Mouse (Mus musculus): Measurements from ENCODE around the gene Rnase2a. TPM values are rescaled to one million over a fixed set of nuclear protein-coding genes. Genes with fewer than 3 reads are reported as not detected.
"Not testable (repeated sequence)": the region's sequence is repeated elsewhere in the genome, so short reads cannot be mapped to it uniquely, and the experiment has no call there.

Rnase2a gene
- polyA plus RNA-seq (2012; rRNA removed), result not detected in 2 replicates

DNA sequence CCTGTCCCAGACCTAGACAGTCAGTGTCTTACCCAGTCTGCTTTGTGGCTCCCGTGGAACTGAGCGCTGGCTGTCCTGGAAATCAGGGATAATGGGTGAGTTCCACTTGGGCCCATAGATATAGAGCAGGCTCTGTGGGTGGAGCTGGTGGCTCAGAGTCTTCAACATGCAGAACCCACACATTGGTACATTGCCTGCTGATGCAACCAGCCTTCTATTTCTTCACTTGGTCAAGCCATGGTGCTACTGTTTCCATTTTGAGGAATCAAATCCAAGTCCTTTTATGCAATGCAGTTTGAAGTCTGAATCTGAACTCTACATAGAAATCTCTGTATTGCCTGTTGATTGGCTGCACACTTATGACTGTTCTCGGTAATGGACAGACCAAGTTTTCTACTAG, at the start of gene Rnase2a:
Gene Rnase2a, minus strand, starts transcription at position 72 of the 400 bp plus-strand sequence.
- no peak within 1 kb of the TSS for H3K4me3 ChIP-seq (replicated peaks; ENCODE audit: extremely low read depth, low read depth, low read length)
- no peak for DNase-seq
- 92% methylated on average over 3 of the region's 3 CpGs for WGBS
- TF ChIP-seq CTCF (IDR thresholded peaks at IDR 0.05; ENCODE audit: insufficient read depth, low read length) (no peak), POLR2A (IDR thresholded peaks at IDR 0.05; ENCODE audit: borderline replicate concordance, extremely low read depth, low read depth, low read length) (no peak)
- H3K4me1 ChIP-seq (ENCODE audit: control insufficient read depth, insufficient read depth, low read length), result no peaks in the 10 kb centered on the region

DNA sequence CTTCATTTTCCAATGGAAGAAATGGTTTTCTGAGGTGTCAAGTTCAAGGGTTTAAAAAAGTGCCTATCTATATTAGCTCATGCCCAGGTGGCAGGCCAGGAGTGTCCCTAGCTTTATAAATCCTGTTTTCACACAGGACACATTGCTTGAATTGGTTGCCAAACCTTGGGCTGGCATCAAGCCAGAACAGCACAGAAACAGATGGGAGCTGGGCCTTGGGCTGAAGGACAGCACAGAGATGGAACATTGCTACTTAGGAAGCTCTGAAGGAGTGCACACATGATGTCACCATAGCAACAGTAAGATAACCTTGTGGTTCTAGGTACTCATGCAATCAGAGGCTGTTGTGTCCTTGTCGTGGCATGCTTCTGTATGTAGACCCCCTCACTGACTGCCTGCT, 35.6 kb upstream of the Rnase2a start:
- H3K4me3 ChIP-seq (replicated peaks; ENCODE audit: extremely low read depth, low read depth, low read length), result no peak overlapping the region
- no peak for DNase-seq
- TF ChIP-seq POLR2A (IDR thresholded peaks at IDR 0.05; ENCODE audit: borderline replicate concordance, extremely low read depth, low read depth, low read length), result no peak
- no peak for TF ChIP-seq CTCF (IDR thresholded peaks at IDR 0.05; ENCODE audit: insufficient read depth, low read length)
- WGBS, result 62% methylated on average over 1 of the region's 1 CpGs
- no peaks in the 10 kb centered on the region for H3K4me1 ChIP-seq (ENCODE audit: control insufficient read depth, insufficient read depth, low read length)

DNA sequence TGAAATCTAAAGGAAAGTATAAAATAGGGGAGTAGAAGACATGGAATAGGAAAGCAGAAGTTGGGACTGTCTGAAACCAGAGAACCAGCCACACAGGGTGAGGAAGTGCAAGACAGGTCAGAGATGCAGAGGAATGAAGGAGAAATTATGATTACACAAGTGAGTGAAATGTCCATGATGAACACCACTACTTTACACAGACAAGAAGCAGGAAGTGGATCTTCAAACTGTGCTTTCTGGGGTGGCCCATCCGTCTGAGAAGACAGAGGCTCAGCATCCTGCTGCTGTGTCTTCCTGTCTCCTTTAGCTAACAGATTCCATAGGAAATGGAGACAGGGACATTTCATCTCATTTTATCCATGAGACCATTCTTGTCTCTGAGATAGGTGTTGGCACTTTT, 22.6 kb upstream of the Rnase2a start:
- not testable (repeated sequence) for H3K4me1 ChIP-seq (ENCODE audit: control insufficient read depth, insufficient read depth, low read length); DNase-seq; H3K4me3 ChIP-seq (replicated peaks; ENCODE audit: extremely low read depth, low read depth, low read length)
- WGBS, result 23% methylated on average over 1 of the region's 1 CpGs

DNA sequence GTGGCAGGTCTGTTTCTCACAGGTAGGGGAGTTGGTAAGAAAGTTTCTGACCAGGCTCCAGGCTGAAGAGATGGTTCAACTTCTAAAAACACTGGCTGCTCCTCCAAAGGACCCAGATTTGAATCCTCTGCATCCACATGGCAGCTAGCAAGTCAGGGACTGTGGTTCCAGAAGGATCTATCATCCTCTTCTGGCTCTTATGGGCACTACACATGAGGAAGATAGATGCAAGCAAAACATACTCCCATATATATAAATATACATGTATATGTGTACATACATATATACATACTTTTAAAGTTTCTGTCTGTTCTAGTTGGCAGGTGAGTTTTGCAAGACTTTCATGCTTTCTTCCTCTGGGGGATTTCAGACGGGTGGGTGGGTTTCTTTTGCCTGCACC, 12.8 kb upstream of the Rnase2a start:
- Histone ChIP-seq H3K4me1 (ENCODE audit: control insufficient read depth, insufficient read depth, low read length) (no peaks in the 10 kb centered on the region), H3K4me3 (replicated peaks; ENCODE audit: extremely low read depth, low read depth, low read length) (no peak overlapping the region)
- no peak for TF ChIP-seq POLR2A (IDR thresholded peaks at IDR 0.05; ENCODE audit: borderline replicate concordance, extremely low read depth, low read depth, low read length)
- no peak for TF ChIP-seq CTCF (IDR thresholded peaks at IDR 0.05; ENCODE audit: insufficient read depth, low read length)
- 48% methylated on average over 1 of the region's 1 CpGs for WGBS
- no peak for DNase-seq

DNA sequence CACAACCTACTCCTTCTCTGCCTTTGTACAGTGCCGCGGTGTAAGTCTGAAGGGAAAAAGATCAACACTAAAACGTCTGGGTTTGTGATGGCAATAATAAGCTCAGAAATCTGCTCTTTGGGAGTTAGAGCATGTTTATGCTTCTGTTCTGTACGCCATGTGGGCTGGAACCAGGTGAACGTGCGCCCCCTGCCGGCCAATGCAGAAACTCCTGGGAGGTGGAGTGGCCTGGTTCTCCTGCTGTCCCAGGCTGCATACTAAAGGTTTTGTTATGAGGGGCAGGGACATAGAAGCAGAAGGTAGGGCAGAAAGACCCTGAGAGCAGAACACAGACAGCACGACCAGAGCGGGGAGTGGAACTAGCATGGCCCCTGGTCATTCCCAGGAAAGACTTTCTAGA, 10.2 kb upstream of the Rnase2a start:
- DNase-seq, result peak; percentile 63
- Histone ChIP-seq H3K4me3 (replicated peaks; ENCODE audit: extremely low read depth, low read depth, low read length) (no peak overlapping the region), H3K4me1 (ENCODE audit: control insufficient read depth, insufficient read depth, low read length) (no peaks in the 10 kb centered on the region)
- 4% methylated on average over 9 of the region's 9 CpGs for WGBS
- TF ChIP-seq POLR2A (IDR thresholded peaks at IDR 0.05; ENCODE audit: borderline replicate concordance, extremely low read depth, low read depth, low read length) (no peak), CTCF (IDR thresholded peaks at IDR 0.05; ENCODE audit: insufficient read depth, low read length) (peak; percentile 84)

GRCm38 (mm10) chr14:51265667-51266066, 9.8 kb upstream of the Rnase2a start:
- no peak for DNase-seq
- no peak overlapping the region for H3K4me3 ChIP-seq (replicated peaks; ENCODE audit: extremely low read depth, low read depth, low read length)
- no peaks in the 10 kb centered on the region for H3K4me1 ChIP-seq (ENCODE audit: control insufficient read depth, insufficient read depth, low read length)
- TF ChIP-seq POLR2A (IDR thresholded peaks at IDR 0.05; ENCODE audit: borderline replicate concordance, extremely low read depth, low read depth, low read length), result no peak
- no peak for TF ChIP-seq CTCF (IDR thresholded peaks at IDR 0.05; ENCODE audit: insufficient read depth, low read length)
- 25% methylated on average over 4 of the region's 4 CpGs for WGBS

DNA sequence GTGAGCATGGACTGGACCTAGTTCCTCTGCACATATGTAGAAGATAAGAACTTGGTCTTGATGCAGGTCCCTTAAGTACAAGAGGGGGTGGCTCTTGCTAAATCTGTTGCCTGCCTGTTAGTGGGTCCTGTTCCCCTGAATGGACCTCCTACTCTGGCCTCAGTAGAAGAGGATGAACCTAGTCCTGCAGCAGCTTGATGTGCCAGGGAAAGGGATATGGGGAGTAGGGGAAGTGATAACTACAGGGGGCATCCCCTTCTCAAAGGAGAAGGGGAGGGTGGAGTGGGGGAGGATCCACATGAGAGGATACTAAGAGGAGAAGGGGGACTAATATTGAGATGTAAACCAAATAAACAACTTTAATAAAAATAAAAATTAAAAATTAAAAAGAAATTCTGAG, 6.5 kb upstream of the Rnase2a start:
- H3K4me3 ChIP-seq (replicated peaks; ENCODE audit: extremely low read depth, low read depth, low read length), result no peak overlapping the region
- no peak for DNase-seq
- no peak for TF ChIP-seq POLR2A (IDR thresholded peaks at IDR 0.05; ENCODE audit: borderline replicate concordance, extremely low read depth, low read depth, low read length)
- no peak for TF ChIP-seq CTCF (IDR thresholded peaks at IDR 0.05; ENCODE audit: insufficient read depth, low read length)

GRCm38 (mm10) chr14:51259741-51260140, 3.8 kb upstream of the Rnase2a start:
- Histone ChIP-seq H3K4me1 (ENCODE audit: control insufficient read depth, insufficient read depth, low read length) (no peaks in the 10 kb centered on the region), H3K4me3 (replicated peaks; ENCODE audit: extremely low read depth, low read depth, low read length) (no peak overlapping the region)
- no peak for DNase-seq
- no peak for TF ChIP-seq POLR2A (IDR thresholded peaks at IDR 0.05; ENCODE audit: borderline replicate concordance, extremely low read depth, low read depth, low read length)
- WGBS, result 86% methylated on average over 7 of the region's 7 CpGs

More for the DNA sequence above, 6.5 kb upstream of the Rnase2a start:
- no peaks in the 10 kb centered on the region for H3K4me1 ChIP-seq (ENCODE audit: control insufficient read depth, insufficient read depth, low read length)

GRCm38 (mm10) chr14:51253569-51253968, 2.3 kb downstream of the Rnase2a start:
- Histone ChIP-seq H3K4me1 (ENCODE audit: control insufficient read depth, insufficient read depth, low read length) (no peaks in the 10 kb centered on the region), H3K4me3 (replicated peaks; ENCODE audit: extremely low read depth, low read depth, low read length) (no peak overlapping the region)
- WGBS, result 77% methylated on average over 1 of the region's 1 CpGs
- TF ChIP-seq CTCF (IDR thresholded peaks at IDR 0.05; ENCODE audit: insufficient read depth, low read length) (no peak), POLR2A (IDR thresholded peaks at IDR 0.05; ENCODE audit: borderline replicate concordance, extremely low read depth, low read depth, low read length) (no peak)
- no peak for DNase-seq

GRCm38 (mm10) chr14:51252206-51252605, 3.7 kb downstream of the Rnase2a start:
- not testable (repeated sequence) for H3K4me1 ChIP-seq (ENCODE audit: control insufficient read depth, insufficient read depth, low read length); H3K4me3 ChIP-seq (replicated peaks; ENCODE audit: extremely low read depth, low read depth, low read length); DNase-seq

DNA sequence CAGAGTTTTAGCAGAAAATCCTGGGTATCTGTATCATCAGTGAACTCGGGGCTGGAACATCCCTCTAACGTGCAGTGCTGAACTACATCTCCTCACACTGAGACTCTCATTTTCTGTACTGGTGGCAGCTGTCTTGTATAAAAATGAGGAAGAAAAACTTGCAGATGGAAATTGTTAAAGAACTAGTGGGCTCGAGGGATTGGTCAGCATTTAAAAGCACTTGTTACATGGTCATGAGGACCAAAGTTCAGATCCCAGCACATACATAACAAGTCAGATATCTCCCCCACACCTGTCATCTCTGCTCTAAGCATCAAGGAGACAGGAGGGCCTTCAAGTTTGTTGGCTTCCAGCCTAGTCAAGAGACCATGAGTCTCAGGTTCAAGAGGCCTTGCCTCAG, 5.6 kb downstream of the Rnase2a start:
- Histone ChIP-seq H3K4me1 (ENCODE audit: control insufficient read depth, insufficient read depth, low read length) (no peaks in the 10 kb centered on the region), H3K4me3 (replicated peaks; ENCODE audit: extremely low read depth, low read depth, low read length) (no peak overlapping the region)
- TF ChIP-seq CTCF (IDR thresholded peaks at IDR 0.05; ENCODE audit: insufficient read depth, low read length), result no peak
- TF ChIP-seq POLR2A (IDR thresholded peaks at IDR 0.05; ENCODE audit: borderline replicate concordance, extremely low read depth, low read depth, low read length), result no peak
- 68% methylated on average over 3 of the region's 3 CpGs for WGBS
- no peak for DNase-seq

Data from lung, adult 2 months (tissue).